Mouse (Mus musculus) ES-E14 (cell line): Measurements from ENCODE around the gene Rffl. TPM values are rescaled to one million over a fixed set of nuclear protein-coding genes. Genes with fewer than 3 reads are reported as not detected.
A peak's percentile ranks its signal among the peaks of the same experiment; 100 is the strongest.

ENCODE experiments used
- DNase-seq: peaks from one replicate; pipeline ENCODE4 v3.0.0-alpha.2; 2013; ENCODE audit warnings: low read depth, low spot score
- H3K27ac ChIP-seq: 2 replicates; pipeline ENCODE4 v1.5.1; 2012; ENCODE audit warnings: low read depth, mild to moderate bottlenecking, low read length, moderate library complexity, mixed read lengths; ENCODE audit not compliant: poor library complexity, insufficient read depth, severe bottlenecking
- H3K36me3 ChIP-seq: 2 replicates; pipeline ENCODE4 v1.6.1; 2012; ENCODE audit warnings: mild to moderate bottlenecking, low read length, moderate library complexity, mixed read lengths; ENCODE audit not compliant: control insufficient read depth, poor library complexity, insufficient read depth, severe bottlenecking
- H3K4me1 ChIP-seq, 2 experiments: fragments of 150-350 bp in 1 of 2; sonication (generic) in 1 of 2; 2 replicates each; pipeline ENCODE4 v1.6.1; 2012; ENCODE audit warnings: low read length in 2 of 2, mild to moderate bottlenecking in 1 of 2, mixed read lengths in 1 of 2; ENCODE audit not compliant: control insufficient read depth in 2 of 2, insufficient read depth in 2 of 2, poor library complexity in 1 of 2
- H3K4me3 ChIP-seq, 2 experiments: fragments of 150-350 bp in 1 of 2; sonication (generic) in 1 of 2; 2 replicates each; pipeline ENCODE4 v1.5.1; 2012; ENCODE audit warnings: low read length in 2 of 2, low read depth in 1 of 2, mild to moderate bottlenecking in 1 of 2, mixed read lengths in 1 of 2; ENCODE audit not compliant: insufficient read depth in 1 of 2, poor library complexity in 1 of 2, severe bottlenecking in 1 of 2
- H3K9ac ChIP-seq: 2 replicates; pipeline ENCODE4 v1.6.1; 2012; ENCODE audit warnings: low read depth, mild to moderate bottlenecking, low read length, mixed read lengths; ENCODE audit not compliant: poor library complexity, insufficient read depth, severe bottlenecking
- H3K9me3 ChIP-seq: fragments of 150-350 bp; sonication (generic); 2 replicates; pipeline ENCODE4 v1.6.1; 2012; ENCODE audit warnings: low read depth, mild to moderate bottlenecking, low read length; ENCODE audit not compliant: control insufficient read depth, insufficient read depth
- CHD2 ChIP-seq: IDR thresholded peaks from 2 replicates; pipeline ENCODE4 v1.6.1; 2014; ENCODE audit warnings: mild to moderate bottlenecking, low read depth, low read length, inconsistent platforms
- HCFC1 ChIP-seq: IDR thresholded peaks from 2 replicates; pipeline ENCODE4 v1.6.1; 2012; ENCODE audit warnings: low read length, inconsistent platforms, borderline replicate concordance; ENCODE audit not compliant: insufficient read depth
- MAFK ChIP-seq: IDR thresholded peaks from 2 replicates; pipeline ENCODE4 v1.6.1; 2014; ENCODE audit warnings: mild to moderate bottlenecking, low read depth, low read length, inconsistent platforms; ENCODE audit not compliant: insufficient read depth
- ZC3H11A ChIP-seq: IDR thresholded peaks from 2 replicates; pipeline ENCODE4 v1.6.1; 2012; ENCODE audit warnings: low read depth, mild to moderate bottlenecking, inconsistent platforms, low read length, borderline replicate concordance
- ZNF384 ChIP-seq: IDR thresholded peaks from 2 replicates; pipeline ENCODE4 v1.6.1; 2012; ENCODE audit warnings: low read depth, low read length, inconsistent platforms
- in situ Hi-C, 2 experiments: fragments of 600-800 bp; cut with MboI; formaldehyde crosslinking; loops; one replicate each; pipeline ENCODE4 v1.15.1; 2025; ENCODE audit warnings: low sequenced_read_pairs in 2 of 2, inconsistent platforms in 1 of 2; ENCODE audit not compliant: unreplicated experiment in 2 of 2
- total RNA-seq: library from RNA; depleted of rRNA; stranded (reverse); fragments of 300-350 nt; gene quantifications from 2 replicates; pipeline ENCODE4 v1.2.3, GENCODE M21; 2012

Gene Rffl
- total RNA-seq, 1 experiment, result 6.5 TPM

DNA sequence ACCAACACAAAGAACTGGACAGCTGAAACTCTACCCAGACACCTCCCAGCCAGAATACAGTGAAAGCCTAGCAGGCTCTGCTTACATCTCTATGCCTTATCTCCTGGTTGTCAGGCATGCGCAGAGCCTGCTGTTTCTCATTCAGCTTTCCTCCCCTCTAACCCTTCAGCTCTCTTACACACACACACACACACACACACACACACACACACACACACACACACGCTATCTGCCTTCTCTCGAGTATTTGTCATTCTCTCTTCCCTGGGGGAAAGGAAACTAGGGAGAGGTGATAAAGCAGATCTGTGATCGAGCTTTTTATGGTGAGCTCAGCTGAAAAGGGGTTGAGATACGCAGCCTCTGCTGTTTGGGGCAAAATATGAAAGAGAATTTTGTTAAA, 3.9 kb upstream of the Rffl start:
- H3K9me3 ChIP-seq, result no peaks in the 10 kb centered on the region
- peaks cover 4% of the 10 kb centered on the region for H3K36me3 ChIP-seq
- H3K4me3 ChIP-seq, result no peak overlapping the region
- in situ Hi-C loops, result loop anchor here in 1 of 2 experiments (25.0 kb wide), 1 partner anchor 638 kb away; no protein-coding TSS in a partner anchor
- H3K27ac ChIP-seq, result no peak overlapping the region
- DNase-seq, result no peak
- TF ChIP-seq ZC3H11A (no peak), ZNF384 (no peak), HCFC1 (no peak), MAFK (no peak), CHD2 (no peak)
- no peak overlapping the region for H3K9ac ChIP-seq
- H3K4me1 ChIP-seq, result peaks cover 1 to 2% of the 10 kb centered on the region in 2 experiments; a peak in 2 of 4 replicates

DNA sequence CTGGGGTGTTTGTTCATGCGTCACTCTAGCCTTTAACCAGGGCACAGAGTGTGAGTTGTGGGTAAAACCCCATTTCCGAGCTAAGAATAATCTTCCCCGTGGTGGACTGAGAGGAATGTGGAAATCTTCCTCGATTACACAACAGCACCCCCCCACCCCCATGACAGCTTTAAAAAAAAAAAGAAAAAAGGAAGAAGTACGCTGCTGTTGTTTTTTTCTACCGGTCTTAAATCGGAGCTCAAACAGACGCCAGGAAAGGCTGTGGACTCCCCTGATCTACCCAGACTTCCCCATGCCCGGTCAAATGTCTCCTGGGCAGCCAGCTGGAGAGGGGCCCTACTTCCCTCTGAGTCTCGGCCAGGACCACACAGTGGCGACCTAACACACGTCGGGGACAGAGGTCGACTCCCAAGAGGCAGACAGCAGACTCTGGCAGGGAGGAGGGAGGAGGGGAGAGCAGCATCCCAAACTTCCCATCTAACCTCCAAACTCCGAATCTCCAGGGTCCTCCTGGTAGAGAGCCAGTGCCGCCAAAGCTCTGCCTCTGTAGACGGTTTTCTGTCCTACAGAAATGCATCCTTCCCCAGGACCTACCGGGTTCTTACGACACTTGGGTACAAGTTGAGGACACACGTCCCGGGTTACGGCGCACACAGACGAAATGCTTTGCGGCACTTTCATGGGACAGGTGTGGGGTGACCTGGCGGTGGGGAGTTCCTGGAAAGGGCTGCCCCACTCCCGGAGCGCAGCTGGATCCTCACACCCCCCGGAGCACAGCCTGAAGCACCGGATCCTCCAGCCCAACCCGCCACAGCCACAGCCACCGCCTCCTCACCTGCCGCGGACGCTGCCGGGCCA, 608 bp downstream of the Rffl start:
- in situ Hi-C loops, result no loop called here
- no peak for DNase-seq
- Histone ChIP-seq H3K4me3 (peak overlapping the region; percentile 73 to 85), H3K9ac (peak overlapping the region; percentile 81), H3K4me1 (peaks cover 2 to 4% of the 10 kb centered on the region in 2 experiments; a peak in 1 of 4 replicates), H3K9me3 (no peaks in the 10 kb centered on the region), H3K36me3 (no peaks in the 10 kb centered on the region), H3K27ac (peak overlapping the region; percentile 24; the same call in 1 of the 2 replicates)
- TF ChIP-seq ZNF384 (peak; percentile 49; the same call in 1 of the 2 replicates), MAFK (no peak)

DNA sequence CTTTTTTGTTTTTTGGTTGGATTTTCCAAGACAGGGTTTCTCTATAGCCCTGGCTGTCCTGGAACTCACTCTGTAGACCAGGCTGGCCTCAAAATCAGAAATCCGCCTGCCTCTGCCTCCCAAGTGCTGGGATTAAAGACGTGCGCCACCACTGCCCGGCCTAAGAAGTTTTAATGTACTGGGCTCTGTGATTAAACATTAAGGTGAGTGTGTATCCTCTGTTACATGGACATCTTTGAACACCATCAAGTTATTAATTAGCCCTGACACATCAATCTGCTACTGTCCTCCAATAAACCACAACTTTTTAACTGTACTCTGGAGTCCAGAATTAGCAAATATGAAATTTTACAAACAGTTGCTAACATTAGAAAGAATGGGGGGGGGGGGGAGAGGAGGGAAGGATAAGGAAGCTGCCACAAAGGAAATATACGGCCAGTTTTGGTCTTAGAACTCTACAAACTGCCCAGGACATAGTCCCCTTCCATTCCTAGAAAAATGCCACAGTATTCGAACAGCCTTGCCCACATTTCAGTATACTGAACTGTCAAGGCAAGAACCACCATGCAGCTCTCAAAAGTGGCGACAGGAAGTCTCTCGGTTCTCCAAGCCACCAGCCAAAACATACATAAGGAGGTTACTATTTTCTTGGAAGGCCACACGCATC, 1.4 kb downstream of the Rffl start:
- Histone ChIP-seq H3K9me3 (no peaks in the 10 kb centered on the region), H3K4me3 (peak overlapping the region; percentile 73 to 85; a peak in 3 of 4 replicates), H3K4me1 (peaks cover 2 to 4% of the 10 kb centered on the region in 2 experiments; a peak in 1 of 4 replicates), H3K9ac (peak overlapping the region; percentile 42; the same call in 1 of the 2 replicates), H3K27ac (no peak overlapping the region), H3K36me3 (no peaks in the 10 kb centered on the region)
- no peak for DNase-seq
- in situ Hi-C loops, result no loop called here
- TF ChIP-seq CHD2, result no peak
- no peak for TF ChIP-seq ZC3H11A
- TF ChIP-seq HCFC1, result no peak
- no peak for TF ChIP-seq ZNF384
- no peak for TF ChIP-seq MAFK

DNA sequence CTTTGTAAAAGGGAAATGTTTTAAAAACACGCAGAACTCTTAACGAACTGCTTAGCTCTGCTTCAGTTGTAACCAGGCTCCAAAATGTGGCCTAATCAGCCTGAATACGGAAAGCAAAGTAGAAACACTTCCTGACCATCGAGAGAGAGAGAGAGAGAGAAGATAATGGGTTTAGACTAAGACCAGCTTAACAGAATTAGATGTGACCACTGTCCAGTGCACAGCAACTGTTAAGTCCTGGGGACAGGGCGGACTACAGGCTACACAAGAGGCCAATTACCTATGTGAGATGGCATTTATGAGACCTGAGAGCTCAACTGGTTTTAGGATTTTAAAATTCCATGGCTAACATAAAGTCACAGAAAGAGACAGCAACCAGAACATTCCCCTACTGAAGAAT, 3.1 kb downstream of the Rffl start:
- DNase-seq, result no peak
- Histone ChIP-seq H3K4me1 (peaks cover 2 to 4% of the 10 kb centered on the region in 2 experiments; a peak in 1 of 4 replicates), H3K27ac (no peak overlapping the region), H3K4me3 (no peak overlapping the region), H3K9me3 (no peaks in the 10 kb centered on the region), H3K9ac (no peak overlapping the region), H3K36me3 (no peaks in the 10 kb centered on the region)
- in situ Hi-C loops, result no loop called here
- TF ChIP-seq MAFK, result no peak
- no peak for TF ChIP-seq CHD2
- no peak for TF ChIP-seq ZNF384
